Mouse (Mus musculus): ENCODE measurements at regions not wholly inside any gene's neighbourhood (a gene's known extent, or its start where the extent isn't known, plus 50 kb on each side); places are given as distances from the start of the nearest gene placed in this dataset.

DNA sequence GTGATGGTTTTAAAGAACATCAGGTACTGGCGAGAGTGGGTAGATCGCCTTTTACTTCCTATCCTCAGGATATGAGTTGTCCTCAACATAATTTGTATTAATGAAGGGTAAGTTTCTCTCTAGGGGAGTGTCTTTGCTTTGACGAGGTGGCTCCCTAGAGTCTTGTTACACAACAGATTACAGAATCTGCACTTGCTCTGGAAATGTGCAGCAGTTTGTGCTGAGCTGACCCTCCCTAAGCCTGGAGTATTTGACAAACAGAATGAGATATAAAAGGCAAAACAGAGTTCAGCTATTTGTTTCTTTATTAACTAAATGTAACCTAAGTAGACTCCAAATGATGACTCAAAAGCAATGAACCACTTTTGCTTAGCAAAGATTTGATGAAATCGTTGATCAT lies 136.8 kb upstream of the Mocs2 start:
- H3K4me1 ChIP-seq (ENCODE audit: insufficient read depth), result peaks cover 16% of the 10 kb centered on the region; the same call in 1 of the 2 replicates
- H3K4me3 ChIP-seq (ENCODE audit: low read depth, low read length), result no peak overlapping the region
- DNase-seq (no peak), ATAC-seq (no peak)
- WGBS (ENCODE audit: insufficient replicate concordance), result 49% methylated on average over 4 of the region's 4 CpGs
- no peaks in the 10 kb centered on the region for H3K27me3 ChIP-seq (ENCODE audit: insufficient read depth, low read length)
- no peak overlapping the region for H3K9ac ChIP-seq (replicated peaks)
- peak overlapping the region; percentile 60; the same call in 1 of the 2 replicates for H3K4me2 ChIP-seq (ENCODE audit: low read depth, low read length)
- H3K27ac ChIP-seq (ENCODE audit: low read depth), result peak overlapping the region; percentile 81
- TF ChIP-seq CTCF (IDR thresholded peaks at IDR 0.05; ENCODE audit: low read depth) (no peak), EP300 (IDR thresholded peaks at IDR 0.05; ENCODE audit: low read depth) (no peak)
- no peaks in the 10 kb centered on the region for H3K36me3 ChIP-seq (replicated peaks; ENCODE audit: insufficient read depth, low read length)
- no peaks in the 10 kb centered on the region for H3K9me3 ChIP-seq (ENCODE audit: low read length)

DNA sequence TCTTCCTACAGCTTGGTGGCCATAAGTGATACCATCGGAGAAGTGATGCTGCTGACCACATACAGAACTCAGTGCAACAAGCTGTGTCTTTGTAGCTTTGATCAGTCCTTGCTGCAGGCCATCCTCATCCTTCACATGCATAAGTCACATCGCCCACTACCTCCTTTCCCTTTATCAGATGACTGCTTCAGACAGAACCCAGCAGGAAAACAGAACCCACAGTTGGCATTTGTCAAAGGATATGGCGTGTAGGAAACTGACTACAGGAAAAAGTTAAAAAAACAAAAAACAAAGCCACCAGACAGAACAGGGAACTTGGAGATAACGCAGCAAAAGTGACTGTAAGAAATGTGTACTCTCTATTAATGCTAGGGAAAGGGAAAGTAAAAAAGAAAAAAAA lies 136.1 kb upstream of the Mocs2 start:
- Histone ChIP-seq H3K27me3 (ENCODE audit: insufficient read depth, low read length) (no peaks in the 10 kb centered on the region), H3K4me2 (ENCODE audit: low read depth, low read length) (no peak overlapping the region), H3K36me3 (replicated peaks; ENCODE audit: insufficient read depth, low read length) (no peaks in the 10 kb centered on the region), H3K9ac (replicated peaks) (no peak overlapping the region), H3K4me1 (ENCODE audit: insufficient read depth) (peaks cover 16% of the 10 kb centered on the region; the same call in 1 of the 2 replicates), H3K4me3 (ENCODE audit: low read depth, low read length) (no peak overlapping the region), H3K9me3 (ENCODE audit: low read length) (no peaks in the 10 kb centered on the region), H3K27ac (ENCODE audit: low read depth) (no peak overlapping the region)
- DNase-seq (no peak), ATAC-seq (no peak)
- no peak for TF ChIP-seq EP300 (IDR thresholded peaks at IDR 0.05; ENCODE audit: low read depth)
- TF ChIP-seq CTCF (IDR thresholded peaks at IDR 0.05; ENCODE audit: low read depth), result no peak
- 44% methylated on average over 4 of the region's 4 CpGs for WGBS (ENCODE audit: insufficient replicate concordance)

DNA sequence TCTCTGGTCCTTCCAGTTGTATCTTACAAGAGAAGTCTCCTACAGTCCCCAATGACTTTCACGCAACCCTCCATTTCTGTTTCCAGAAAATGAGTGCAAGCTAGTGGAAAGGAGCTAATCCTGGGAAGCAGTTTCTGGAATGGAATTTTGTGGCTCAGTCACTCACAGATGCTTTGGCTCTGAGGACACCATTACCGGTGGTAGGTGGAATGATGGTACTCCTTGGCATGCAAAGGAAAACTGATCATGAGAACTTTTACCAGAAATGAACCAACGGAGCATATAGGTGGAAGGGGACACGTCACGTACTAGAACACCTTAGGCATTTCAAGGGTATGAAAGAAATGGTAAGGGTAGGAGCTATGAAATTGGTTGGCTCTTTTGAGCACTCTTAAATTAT lies 135.1 kb upstream of the Mocs2 start:
- Histone ChIP-seq H3K9me3 (ENCODE audit: low read length) (no peaks in the 10 kb centered on the region), H3K4me2 (ENCODE audit: low read depth, low read length) (no peak overlapping the region), H3K4me1 (ENCODE audit: insufficient read depth) (peaks cover 16% of the 10 kb centered on the region; the same call in 1 of the 2 replicates), H3K27ac (ENCODE audit: low read depth) (no peak overlapping the region), H3K4me3 (ENCODE audit: low read depth, low read length) (no peak overlapping the region), H3K36me3 (replicated peaks; ENCODE audit: insufficient read depth, low read length) (no peaks in the 10 kb centered on the region), H3K27me3 (ENCODE audit: insufficient read depth, low read length) (no peaks in the 10 kb centered on the region), H3K9ac (replicated peaks) (no peak overlapping the region)
- TF ChIP-seq EP300 (IDR thresholded peaks at IDR 0.05; ENCODE audit: low read depth) (no peak), CTCF (IDR thresholded peaks at IDR 0.05; ENCODE audit: low read depth) (no peak)
- ATAC-seq (no peak), DNase-seq (no peak)
- WGBS (ENCODE audit: insufficient replicate concordance), result 88% methylated on average over 5 of the region's 5 CpGs

DNA sequence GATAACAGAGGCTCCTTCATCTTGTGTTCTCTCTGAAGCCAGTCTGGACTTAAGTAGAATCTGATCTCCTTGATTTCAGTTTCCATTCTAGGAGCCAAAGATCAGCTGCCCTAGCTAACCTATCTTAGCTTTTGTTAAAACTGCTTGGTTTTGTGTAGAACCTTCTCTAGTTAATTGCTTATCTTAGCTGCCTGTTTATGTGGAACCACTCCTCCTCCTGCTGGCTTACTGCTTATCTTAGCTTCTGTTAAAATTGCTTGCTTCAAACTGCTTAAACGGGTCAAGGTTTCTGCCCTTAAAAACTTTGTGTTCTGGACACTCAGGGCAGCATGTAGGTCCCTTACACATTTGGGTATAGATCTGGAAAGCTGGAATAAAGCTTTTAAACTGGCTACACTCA lies 133.7 kb upstream of the Mocs2 start:
- Histone ChIP-seq H3K27me3 (ENCODE audit: insufficient read depth, low read length) (no peaks in the 10 kb centered on the region), H3K9ac (replicated peaks) (no peak overlapping the region), H3K9me3 (ENCODE audit: low read length) (no peaks in the 10 kb centered on the region), H3K4me3 (ENCODE audit: low read depth, low read length) (no peak overlapping the region), H3K4me1 (ENCODE audit: insufficient read depth) (peaks cover 12% of the 10 kb centered on the region; the same call in 1 of the 2 replicates), H3K27ac (ENCODE audit: low read depth) (no peak overlapping the region), H3K4me2 (ENCODE audit: low read depth, low read length) (no peak overlapping the region), H3K36me3 (replicated peaks; ENCODE audit: insufficient read depth, low read length) (no peaks in the 10 kb centered on the region)
- DNase-seq (no peak), ATAC-seq (no peak)
- no peak for TF ChIP-seq CTCF (IDR thresholded peaks at IDR 0.05; ENCODE audit: low read depth)
- 31% methylated on average over 1 of the region's 1 CpGs for WGBS (ENCODE audit: insufficient replicate concordance)

DNA sequence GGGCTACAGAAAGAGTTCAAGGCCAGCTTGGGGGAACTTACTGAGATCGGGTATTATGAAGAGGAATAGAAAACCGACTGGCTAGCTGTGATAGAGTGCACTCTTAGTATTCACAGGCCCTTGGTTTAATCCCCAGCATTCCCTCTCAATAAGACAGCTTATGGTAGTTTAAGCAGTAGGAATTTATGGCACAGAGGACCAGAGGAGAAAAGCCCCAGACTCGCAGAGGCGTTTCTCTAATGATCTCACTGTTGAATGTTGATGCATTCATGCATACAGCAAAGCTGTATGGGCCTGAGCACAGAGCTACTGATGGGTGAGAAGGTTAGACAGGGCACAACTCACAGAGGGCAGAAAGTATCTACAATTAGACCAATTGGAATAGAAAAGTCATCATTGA lies 132.7 kb upstream of the Mocs2 start:
- H3K9ac ChIP-seq (replicated peaks), result no peak overlapping the region
- peaks cover 12% of the 10 kb centered on the region; the same call in 1 of the 2 replicates for H3K4me1 ChIP-seq (ENCODE audit: insufficient read depth)
- no peak for ATAC-seq
- no peaks in the 10 kb centered on the region for H3K9me3 ChIP-seq (ENCODE audit: low read length)
- H3K4me3 ChIP-seq (ENCODE audit: low read depth, low read length), result no peak overlapping the region
- no peaks in the 10 kb centered on the region for H3K27me3 ChIP-seq (ENCODE audit: insufficient read depth, low read length)
- H3K4me2 ChIP-seq (ENCODE audit: low read depth, low read length), result no peak overlapping the region
- DNase-seq, result no peak
- TF ChIP-seq EP300 (IDR thresholded peaks at IDR 0.05; ENCODE audit: low read depth) (no peak), CTCF (IDR thresholded peaks at IDR 0.05; ENCODE audit: low read depth) (no peak)
- no peak overlapping the region for H3K27ac ChIP-seq (ENCODE audit: low read depth)
- no peaks in the 10 kb centered on the region for H3K36me3 ChIP-seq (replicated peaks; ENCODE audit: insufficient read depth, low read length)
- 74% methylated on average over 4 of the region's 4 CpGs for WGBS (ENCODE audit: insufficient replicate concordance)

DNA sequence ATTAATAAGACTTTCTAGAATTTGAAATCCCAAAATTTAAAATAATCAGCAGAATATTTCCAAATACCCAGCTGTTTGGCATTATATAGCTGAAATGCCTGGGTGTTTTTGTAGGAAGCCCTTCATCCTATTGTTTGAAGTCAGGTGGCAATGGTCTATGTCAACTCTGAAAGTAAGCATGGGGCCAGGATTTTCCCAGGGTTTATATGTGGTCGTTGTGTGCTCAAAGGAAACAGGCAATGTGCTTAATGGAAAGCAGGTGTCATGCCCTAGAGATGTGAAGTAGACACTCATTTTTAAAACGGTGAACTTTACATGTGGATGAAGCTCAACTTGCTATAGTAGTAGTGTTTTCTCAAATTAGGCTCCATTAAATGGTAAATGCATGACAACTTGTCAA lies 105.4 kb upstream of the Mocs2 start:
- H3K27me3 ChIP-seq (ENCODE audit: insufficient read depth, low read length), result no peaks in the 10 kb centered on the region
- 52% methylated on average over 2 of the region's 2 CpGs for WGBS (ENCODE audit: insufficient replicate concordance)

DNA sequence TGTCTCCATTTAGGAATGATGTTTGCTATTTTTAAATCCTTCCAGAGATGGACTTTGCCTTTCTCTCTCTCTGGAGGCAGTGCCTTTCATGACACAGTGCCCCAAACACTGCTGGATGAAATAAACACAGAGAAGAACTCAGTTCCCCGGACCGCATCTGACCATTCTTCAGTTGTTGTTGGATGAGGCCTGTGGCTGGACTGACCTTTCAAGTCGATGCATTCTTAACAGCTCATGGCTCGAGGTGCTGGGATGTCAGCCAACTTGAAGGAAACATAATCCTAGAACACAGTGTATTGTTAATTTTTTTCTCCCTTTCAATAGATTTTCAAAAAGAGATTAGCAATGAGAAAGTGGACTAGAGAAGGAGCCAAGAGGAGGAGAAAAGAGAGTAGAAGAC lies 98.3 kb upstream of the Mocs2 start:
- H3K4me1 ChIP-seq (ENCODE audit: insufficient read depth), result no peaks in the 10 kb centered on the region
- H3K27ac ChIP-seq (ENCODE audit: low read depth), result no peak overlapping the region
- no peaks in the 10 kb centered on the region for H3K36me3 ChIP-seq (replicated peaks; ENCODE audit: insufficient read depth, low read length)
- ATAC-seq (no peak), DNase-seq (no peak)
- TF ChIP-seq CTCF (IDR thresholded peaks at IDR 0.05; ENCODE audit: low read depth) (no peak), EP300 (IDR thresholded peaks at IDR 0.05; ENCODE audit: low read depth) (no peak)
- H3K27me3 ChIP-seq (ENCODE audit: insufficient read depth, low read length), result no peaks in the 10 kb centered on the region
- H3K4me3 ChIP-seq (ENCODE audit: low read depth, low read length), result no peak overlapping the region
- no peak overlapping the region for H3K4me2 ChIP-seq (ENCODE audit: low read depth, low read length)
- no peak overlapping the region for H3K9ac ChIP-seq (replicated peaks)
- no peaks in the 10 kb centered on the region for H3K9me3 ChIP-seq (ENCODE audit: low read length)
- 72% methylated on average over 4 of the region's 4 CpGs for WGBS (ENCODE audit: insufficient replicate concordance)

More for the DNA sequence above, 105.4 kb upstream of the Mocs2 start:
- H3K27ac ChIP-seq (ENCODE audit: low read depth), result no peak overlapping the region
- H3K36me3 ChIP-seq (replicated peaks; ENCODE audit: insufficient read depth, low read length), result no peaks in the 10 kb centered on the region
- H3K9me3 ChIP-seq (ENCODE audit: low read length), result no peaks in the 10 kb centered on the region
- no peak overlapping the region for H3K4me3 ChIP-seq (ENCODE audit: low read depth, low read length)
- H3K4me2 ChIP-seq (ENCODE audit: low read depth, low read length), result no peak overlapping the region
- ATAC-seq (no peak), DNase-seq (no peak)
- TF ChIP-seq CTCF (IDR thresholded peaks at IDR 0.05; ENCODE audit: low read depth) (no peak), EP300 (IDR thresholded peaks at IDR 0.05; ENCODE audit: low read depth) (no peak)
- no peaks in the 10 kb centered on the region for H3K4me1 ChIP-seq (ENCODE audit: insufficient read depth)
- H3K9ac ChIP-seq (replicated peaks), result no peak overlapping the region
